Mouse (Mus musculus): Measurements from ENCODE around the gene Lrrc63.
"Not testable (repeated sequence)": the region's sequence is repeated elsewhere in the genome, so short reads cannot be mapped to it uniquely, and the experiment has no call there.

The Lrrc63 gene

GRCm38 (mm10) chr14:75130501-75131318, at the start of gene Lrrc63, which contains the start of gene Lcp1:
Lrrc63 (minus strand) TSS chr14:75130881.
Lcp1 (plus strand) TSS chr14:75131101.
- peak; percentile 92 for DNase-seq

- DNase-seq, result no peak
Measured at GRCm38 (mm10) chr14:75179255-75179963, 48.7 kb upstream of the Lrrc63 start.

- DNase-seq, result no peak
Measured at GRCm38 (mm10) chr14:75178801-75179211, 48.1 kb upstream of the Lrrc63 start.

- DNase-seq, result no peak
Measured at GRCm38 (mm10) chr14:75178384-75178793, 47.7 kb upstream of the Lrrc63 start.

GRCm38 (mm10) chr14:75177400-75177799, 46.7 kb upstream of the Lrrc63 start:
- DNase-seq, result no peak

GRCm38 (mm10) chr14:75176425-75177045, 45.9 kb upstream of the Lrrc63 start:
- no peak for DNase-seq

GRCm38 (mm10) chr14:75175781-75176180, 45.1 kb upstream of the Lrrc63 start:
- DNase-seq, result no peak

GRCm38 (mm10) chr14:75174731-75175555, 44.3 kb upstream of the Lrrc63 start:
- no peak for DNase-seq

- DNase-seq, result no peak
Measured at GRCm38 (mm10) chr14:75174296-75174695, 43.6 kb upstream of the Lrrc63 start.

- DNase-seq, result no peak
Measured at GRCm38 (mm10) chr14:75170546-75170945, 39.9 kb upstream of the Lrrc63 start.

GRCm38 (mm10) chr14:75168501-75168900, 37.8 kb upstream of the Lrrc63 start:
- DNase-seq, result no peak

GRCm38 (mm10) chr14:75165574-75166131, 35.0 kb upstream of the Lrrc63 start:
- no peak for DNase-seq

- no peak for DNase-seq
Measured at GRCm38 (mm10) chr14:75164345-75164744, 33.7 kb upstream of the Lrrc63 start.

GRCm38 (mm10) chr14:75163866-75164265, 33.2 kb upstream of the Lrrc63 start:
- no peak for DNase-seq

GRCm38 (mm10) chr14:75159375-75159774, 28.7 kb upstream of the Lrrc63 start:
- no peak for DNase-seq

- DNase-seq, result no peak
Measured at GRCm38 (mm10) chr14:75154481-75154880, 23.8 kb upstream of the Lrrc63 start.

GRCm38 (mm10) chr14:75151146-75151545, 20.5 kb upstream of the Lrrc63 start:
- no peak for DNase-seq

GRCm38 (mm10) chr14:75150653-75151052, 20.0 kb upstream of the Lrrc63 start:
- DNase-seq, result no peak

- DNase-seq, result no peak
Measured at GRCm38 (mm10) chr14:75148229-75148628, 17.5 kb upstream of the Lrrc63 start.

- DNase-seq, result not testable (repeated sequence)
Measured at GRCm38 (mm10) chr14:75147706-75148105, 17.0 kb upstream of the Lrrc63 start.

- no peak for DNase-seq
Measured at GRCm38 (mm10) chr14:75139225-75139624, 8.5 kb upstream of the Lrrc63 start.

- DNase-seq, result peak; percentile 12
Measured at GRCm38 (mm10) chr14:75138503-75138902, 7.8 kb upstream of the Lrrc63 start.

All from embryo, embryonic 11 days (tissue).